Mouse (Mus musculus): ENCODE results near the gene Arl8b. TPM values are rescaled to one million over a fixed set of nuclear protein-coding genes. Genes with fewer than 3 reads are reported as not detected.

Arl8b gene
- polyA plus RNA-seq, 1 experiment from 2014 or later, result 83.5 TPM

- no peaks in the 10 kb centered on the region for H3K9me3 ChIP-seq
- no peak for ATAC-seq
- H3K36me3 ChIP-seq, result no peaks in the 10 kb centered on the region
- H3K4me1 ChIP-seq (replicated peaks), result no peaks in the 10 kb centered on the region
- no peaks in the 10 kb centered on the region for H3K27me3 ChIP-seq
- H3K4me3 ChIP-seq (replicated peaks), result no peak overlapping the region
- WGBS, result 87% methylated on average over 3 of the region's 3 CpGs
- no peak overlapping the region for H3K27ac ChIP-seq
- no peak overlapping the region for H3K4me2 ChIP-seq (replicated peaks)
- no peak overlapping the region for H3K9ac ChIP-seq (replicated peaks)
Observed at GRCm38 (mm10) chr6:108770880-108771279, 12.0 kb upstream of the Arl8b start.

DNA sequence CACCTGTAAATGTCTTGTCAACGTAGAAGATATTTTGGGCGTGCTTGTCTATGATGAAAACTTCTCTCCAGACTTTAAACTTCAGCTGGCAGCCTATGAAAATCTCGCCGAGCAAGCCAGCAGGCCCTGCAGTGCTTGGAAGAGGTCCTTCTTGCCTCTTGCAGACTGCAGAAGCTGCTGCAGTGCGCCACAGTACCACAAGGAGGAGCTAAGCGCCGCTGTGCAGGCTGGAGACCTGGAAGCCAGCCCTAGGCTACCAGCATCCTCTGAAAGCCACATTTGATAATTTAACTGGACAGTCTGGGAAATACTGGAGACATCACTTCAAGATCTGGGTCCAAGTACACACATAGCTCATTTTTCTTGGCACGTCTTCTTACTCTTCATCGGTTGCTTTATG, 10.0 kb upstream of the Arl8b start:
- 18% methylated on average over 9 of the region's 9 CpGs for WGBS
- H3K4me3 ChIP-seq (replicated peaks), result no peak overlapping the region
- H3K27ac ChIP-seq, result no peak overlapping the region
- peak; percentile 83 for ATAC-seq
- H3K4me2 ChIP-seq (replicated peaks), result no peak overlapping the region
- no peaks in the 10 kb centered on the region for H3K9me3 ChIP-seq
- no peaks in the 10 kb centered on the region for H3K36me3 ChIP-seq
- no peak overlapping the region for H3K9ac ChIP-seq (replicated peaks)
- H3K27me3 ChIP-seq, result no peaks in the 10 kb centered on the region
- no peaks in the 10 kb centered on the region for H3K4me1 ChIP-seq (replicated peaks)

DNA sequence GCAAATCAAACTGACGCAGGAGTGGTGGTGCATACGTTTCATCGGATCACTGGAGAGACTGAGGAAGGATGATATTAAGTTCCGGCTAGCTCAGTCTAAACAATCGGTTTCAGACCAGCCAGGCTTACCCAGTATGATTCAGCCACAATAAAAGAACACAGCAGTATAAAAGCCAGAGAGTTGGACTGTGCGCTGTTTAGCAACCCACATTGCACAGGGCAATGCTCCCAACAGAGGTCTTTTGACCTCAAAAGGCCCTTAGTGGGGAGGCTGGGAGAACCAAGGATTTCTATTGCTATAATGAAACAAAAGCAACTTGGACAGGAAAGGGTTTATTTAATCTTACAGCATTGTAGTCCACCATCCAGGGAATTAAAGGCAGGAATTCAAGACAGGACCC, 9.4 kb upstream of the Arl8b start:
- whole genome bisulfite sequencing, result 84% methylated on average over 6 of the region's 6 CpGs
- Histone ChIP-seq H3K4me2 (replicated peaks) (no peak overlapping the region), H3K9me3 (no peaks in the 10 kb centered on the region), H3K9ac (replicated peaks) (no peak overlapping the region), H3K4me1 (replicated peaks) (no peaks in the 10 kb centered on the region), H3K36me3 (no peaks in the 10 kb centered on the region), H3K27ac (no peak overlapping the region), H3K27me3 (no peaks in the 10 kb centered on the region), H3K4me3 (replicated peaks) (no peak overlapping the region)
- ATAC-seq, result no peak

DNA sequence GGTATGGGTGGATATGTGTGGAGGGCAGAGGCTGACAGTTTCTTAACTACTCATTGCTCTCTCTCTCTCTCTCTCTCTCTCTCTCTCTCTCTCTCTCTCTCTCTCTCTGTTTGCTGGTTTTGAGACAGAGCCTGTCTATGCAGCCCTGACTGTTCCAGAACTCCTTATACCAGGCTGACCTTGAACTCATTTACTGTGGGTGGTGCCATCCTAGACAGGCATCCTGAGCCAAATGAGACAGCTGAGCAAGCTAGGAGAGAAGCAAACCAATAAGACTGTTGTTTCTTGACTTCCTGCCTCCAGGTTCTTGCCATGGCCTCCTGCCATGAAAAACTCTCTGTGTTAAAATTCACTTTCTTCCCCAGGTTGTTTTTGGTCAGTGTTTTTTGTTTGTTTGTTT, 6.6 kb upstream of the Arl8b start:
- no peak overlapping the region for H3K4me3 ChIP-seq (replicated peaks)
- H3K4me1 ChIP-seq (replicated peaks), result no peaks in the 10 kb centered on the region
- no peak overlapping the region for H3K27ac ChIP-seq
- ATAC-seq, result no peak
- no peaks in the 10 kb centered on the region for H3K27me3 ChIP-seq
- no peaks in the 10 kb centered on the region for H3K36me3 ChIP-seq
- H3K4me2 ChIP-seq (replicated peaks), result no peak overlapping the region
- H3K9me3 ChIP-seq, result no peaks in the 10 kb centered on the region
- no peak overlapping the region for H3K9ac ChIP-seq (replicated peaks)

DNA sequence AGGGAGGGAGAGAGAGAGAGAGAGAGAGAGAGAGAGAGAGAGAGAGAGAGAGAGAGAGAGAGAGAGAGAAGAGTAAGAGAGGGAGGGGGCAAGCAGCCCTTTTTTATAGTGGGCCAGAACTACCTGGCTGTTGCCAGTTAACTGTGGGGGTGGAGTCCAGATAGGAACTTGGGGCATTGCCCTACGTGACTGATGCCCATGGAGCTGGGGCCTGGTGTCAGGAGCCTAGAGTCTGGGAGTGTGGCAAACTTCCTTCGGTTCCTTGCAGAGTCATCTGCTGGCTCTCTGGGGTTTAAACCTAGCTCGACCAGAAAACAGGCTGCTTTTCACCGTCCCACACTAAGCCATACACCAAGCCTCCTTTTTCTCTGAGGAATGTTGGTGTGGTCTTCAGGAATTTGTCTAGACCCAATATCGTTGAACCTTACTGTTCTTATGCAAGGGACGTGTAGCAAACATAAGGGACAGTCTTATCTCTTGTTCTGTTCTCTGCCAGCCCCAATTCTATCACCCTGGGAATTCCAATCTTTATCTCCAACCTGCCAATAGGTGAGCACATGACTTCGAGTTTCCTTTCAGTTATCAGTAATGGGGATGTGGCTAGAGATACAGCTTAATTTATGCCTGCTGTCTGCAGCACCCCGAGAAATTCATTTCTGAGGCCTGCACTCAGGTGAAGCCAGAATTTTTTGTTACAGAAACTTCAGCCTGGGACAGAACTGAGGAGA, 5.2 kb upstream of the Arl8b start:
- Histone ChIP-seq H3K36me3 (no peaks in the 10 kb centered on the region), H3K9ac (replicated peaks) (no peak overlapping the region), H3K27ac (no peak overlapping the region), H3K4me3 (replicated peaks) (no peak overlapping the region), H3K4me2 (replicated peaks) (no peak overlapping the region), H3K4me1 (replicated peaks) (no peaks in the 10 kb centered on the region), H3K27me3 (no peaks in the 10 kb centered on the region), H3K9me3 (no peaks in the 10 kb centered on the region)
- ATAC-seq, result no peak
- WGBS, result 80% methylated on average over 8 of the region's 8 CpGs

DNA sequence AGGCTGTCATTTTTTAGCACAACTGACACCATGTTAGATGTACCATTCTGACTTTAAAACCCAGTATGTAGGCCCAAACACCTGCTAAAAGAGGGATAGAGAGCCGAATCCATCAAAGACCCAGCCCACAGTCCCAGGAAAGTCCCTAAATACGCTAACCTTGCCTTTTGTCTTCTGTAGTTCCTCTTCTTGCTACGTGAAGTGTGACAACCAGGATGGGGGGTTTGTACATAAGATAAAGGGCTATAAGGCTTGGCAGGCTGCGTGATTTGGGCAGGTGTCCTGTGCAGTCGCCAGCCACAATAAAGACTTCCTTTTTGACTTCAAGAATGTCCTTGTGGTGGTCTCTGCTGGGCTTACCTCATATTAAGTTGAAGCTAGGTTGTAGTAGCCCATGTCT, 4.5 kb upstream of the Arl8b start:
- WGBS, result 76% methylated on average over 5 of the region's 5 CpGs
- H3K4me2 ChIP-seq (replicated peaks), result no peak overlapping the region
- ATAC-seq, result no peak
- no peak overlapping the region for H3K27ac ChIP-seq
- H3K4me3 ChIP-seq (replicated peaks), result no peak overlapping the region
- no peaks in the 10 kb centered on the region for H3K9me3 ChIP-seq
- no peaks in the 10 kb centered on the region for H3K36me3 ChIP-seq
- no peaks in the 10 kb centered on the region for H3K4me1 ChIP-seq (replicated peaks)
- no peaks in the 10 kb centered on the region for H3K27me3 ChIP-seq
- H3K9ac ChIP-seq (replicated peaks), result no peak overlapping the region

DNA sequence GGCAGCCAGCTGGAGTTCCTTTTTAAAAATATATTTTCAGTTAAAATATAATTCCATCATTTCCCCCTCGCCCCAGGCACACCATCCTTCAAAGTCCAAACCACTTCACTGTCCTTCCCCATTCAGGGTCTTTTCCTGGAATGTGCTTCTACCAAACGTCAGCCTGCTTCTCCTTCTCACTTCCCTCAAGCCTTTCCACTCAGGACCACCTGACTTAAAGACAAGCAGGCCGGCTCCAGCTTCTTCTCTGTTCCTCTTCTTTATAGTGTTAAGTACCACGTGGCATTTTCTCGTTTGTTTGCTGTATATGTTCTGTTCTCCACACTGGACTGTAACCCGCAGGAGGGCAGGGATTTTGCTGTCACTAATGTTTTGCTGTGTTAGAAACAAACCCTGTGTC, 1.0 kb upstream of the Arl8b start:
- ATAC-seq, result no peak
- H3K9ac ChIP-seq (replicated peaks), result no peak overlapping the region
- 70% methylated on average over 6 of the region's 6 CpGs for WGBS
- no peak overlapping the region for H3K4me3 ChIP-seq (replicated peaks)
- H3K4me1 ChIP-seq (replicated peaks), result peaks cover 23% of the 10 kb centered on the region
- H3K4me2 ChIP-seq (replicated peaks), result no peak overlapping the region
- no peaks in the 10 kb centered on the region for H3K27me3 ChIP-seq
- H3K36me3 ChIP-seq, result no peaks in the 10 kb centered on the region
- H3K27ac ChIP-seq, result no peak overlapping the region
- H3K9me3 ChIP-seq, result no peaks in the 10 kb centered on the region

DNA sequence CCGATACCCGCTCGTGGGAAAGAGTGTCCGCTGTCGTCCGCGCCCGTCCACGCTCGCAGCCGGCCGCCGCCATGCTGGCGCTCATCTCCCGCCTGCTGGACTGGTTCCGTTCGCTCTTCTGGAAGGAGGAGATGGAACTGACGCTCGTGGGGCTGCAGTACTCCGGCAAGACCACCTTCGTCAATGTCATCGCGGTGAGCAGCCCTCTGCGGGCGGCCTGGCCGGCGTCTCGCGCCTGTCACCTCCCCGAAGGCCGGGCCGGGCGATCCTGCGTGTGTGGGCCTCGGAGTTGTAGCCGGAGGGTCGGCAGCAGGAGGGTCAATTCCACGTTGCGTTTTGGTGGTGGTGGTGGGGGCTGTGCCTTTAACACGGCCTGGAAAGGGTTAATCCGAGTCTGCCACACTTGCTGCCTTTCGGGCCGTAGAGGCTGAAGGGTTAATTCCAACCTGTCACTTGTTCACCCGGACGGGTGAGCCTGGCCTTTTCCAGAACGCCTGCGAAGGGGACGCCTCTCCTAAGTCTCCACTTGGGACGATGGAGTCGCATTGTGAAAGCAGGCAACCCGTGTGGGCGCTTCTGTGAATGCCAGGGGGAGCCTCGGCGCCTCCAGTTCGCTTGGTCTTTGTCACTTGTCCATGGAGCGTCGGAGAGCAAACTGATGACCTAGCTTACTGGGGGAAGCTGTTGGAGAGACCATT, 434 bp downstream of the Arl8b start:
- H3K4me1 ChIP-seq (replicated peaks), result peaks cover 23% of the 10 kb centered on the region
- no peaks in the 10 kb centered on the region for H3K36me3 ChIP-seq
- H3K9me3 ChIP-seq, result no peaks in the 10 kb centered on the region
- WGBS, result under 1% methylated on average over 57 of the region's 57 CpGs
- peak overlapping the region; percentile 93 for H3K9ac ChIP-seq (replicated peaks)
- H3K4me2 ChIP-seq (replicated peaks), result peak overlapping the region; percentile 86
- H3K27me3 ChIP-seq, result no peaks in the 10 kb centered on the region
- H3K4me3 ChIP-seq (replicated peaks), result peak overlapping the region; percentile 100
- peak; percentile 88 for ATAC-seq
- peak overlapping the region; percentile 81 for H3K27ac ChIP-seq

- no peak for ATAC-seq
- no peaks in the 10 kb centered on the region for H3K27me3 ChIP-seq
- peak overlapping the region; percentile 86 for H3K4me2 ChIP-seq (replicated peaks)
- H3K36me3 ChIP-seq, result no peaks in the 10 kb centered on the region
- H3K27ac ChIP-seq, result no peak overlapping the region
- H3K9me3 ChIP-seq, result no peaks in the 10 kb centered on the region
- peak overlapping the region; percentile 100 for H3K4me3 ChIP-seq (replicated peaks)
- H3K9ac ChIP-seq (replicated peaks), result peak overlapping the region; percentile 93
- 41% methylated on average over 11 of the region's 11 CpGs for WGBS
- peaks cover 23% of the 10 kb centered on the region for H3K4me1 ChIP-seq (replicated peaks)
Observed at GRCm38 (mm10) chr6:108784056-108784455, 1.2 kb downstream of the Arl8b start.

GRCm38 (mm10) chr6:108784796-108785195, 1.9 kb downstream of the Arl8b start:
- Histone ChIP-seq H3K9ac (replicated peaks) (peak overlapping the region; percentile 37), H3K27ac (no peak overlapping the region), H3K9me3 (no peaks in the 10 kb centered on the region), H3K4me3 (replicated peaks) (peak overlapping the region; percentile 100; the same call in 1 of the 2 replicates), H3K4me1 (replicated peaks) (peaks cover 23% of the 10 kb centered on the region), H3K36me3 (no peaks in the 10 kb centered on the region), H3K4me2 (replicated peaks) (peak overlapping the region; percentile 86), H3K27me3 (no peaks in the 10 kb centered on the region)
- 72% methylated on average over 5 of the region's 5 CpGs for WGBS
- ATAC-seq, result no peak

DNA sequence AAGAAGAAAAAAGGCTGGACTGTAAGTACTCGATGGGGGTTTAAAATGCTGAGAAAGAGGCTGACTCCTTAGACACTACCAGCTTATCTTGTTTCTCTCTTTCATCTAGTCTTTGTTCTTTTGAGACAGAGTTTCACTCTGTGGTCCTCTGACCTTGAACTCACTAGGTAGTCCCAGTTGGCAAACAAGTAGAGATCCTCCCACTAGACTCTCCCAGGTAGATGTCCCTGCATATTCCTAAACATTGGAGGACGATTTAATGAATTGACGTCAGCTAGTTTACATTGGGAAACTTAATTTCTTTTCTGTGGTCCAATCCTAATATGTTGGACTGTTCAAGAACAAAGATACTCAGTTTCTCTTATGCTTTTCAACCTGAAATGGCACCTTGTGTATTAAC, 2.7 kb downstream of the Arl8b start:
- Histone ChIP-seq H3K4me1 (replicated peaks) (peaks cover 23% of the 10 kb centered on the region), H3K9ac (replicated peaks) (no peak overlapping the region), H3K27ac (no peak overlapping the region), H3K36me3 (no peaks in the 10 kb centered on the region), H3K27me3 (no peaks in the 10 kb centered on the region), H3K9me3 (no peaks in the 10 kb centered on the region), H3K4me3 (replicated peaks) (no peak overlapping the region), H3K4me2 (replicated peaks) (no peak overlapping the region)
- 90% methylated on average over 3 of the region's 3 CpGs for WGBS
- ATAC-seq, result no peak

DNA sequence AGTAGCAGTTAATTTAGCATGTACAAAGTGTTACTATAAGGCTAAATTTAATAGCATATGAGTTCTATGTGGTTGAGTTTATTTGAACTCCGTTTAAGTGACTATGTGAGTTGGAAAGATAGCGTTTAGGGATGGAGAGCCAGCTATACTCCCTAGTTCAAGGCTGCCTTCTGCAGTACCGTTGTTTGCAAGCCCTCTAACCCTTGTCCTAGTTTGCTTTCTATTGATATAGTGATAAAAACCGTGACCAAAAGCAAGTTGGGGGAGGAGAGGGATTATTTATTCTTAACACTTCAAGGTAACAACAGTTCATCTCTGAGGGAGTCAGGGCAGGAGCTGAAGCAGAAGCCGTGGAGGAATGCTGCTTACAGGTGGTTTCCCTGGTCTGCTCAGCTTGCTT, 8.6 kb downstream of the Arl8b start:
- WGBS, result 79% methylated on average over 5 of the region's 5 CpGs
- no peaks in the 10 kb centered on the region for H3K27me3 ChIP-seq
- H3K4me3 ChIP-seq (replicated peaks), result no peak overlapping the region
- H3K36me3 ChIP-seq, result no peaks in the 10 kb centered on the region
- H3K4me1 ChIP-seq (replicated peaks), result peaks cover 3% of the 10 kb centered on the region
- no peak for ATAC-seq
- no peak overlapping the region for H3K9ac ChIP-seq (replicated peaks)
- H3K27ac ChIP-seq, result no peak overlapping the region
- no peaks in the 10 kb centered on the region for H3K9me3 ChIP-seq
- H3K4me2 ChIP-seq (replicated peaks), result no peak overlapping the region
